8 mouse cellular contexts compared by ENCODE assay signal in genomic region chr1:155201914-155202313, GRCm38 (mm10). TPM values are rescaled to one million over a fixed set of nuclear protein-coding genes. Genes with fewer than 3 reads are reported as not detected.
DNase-seq lines count a peak whose midpoint lies in the region; ATAC-seq and TF ChIP-seq lines count a peak whose summit lies in the region.

No protein-coding gene starts in this region.

- H3K4me1 ChIP-seq in hindbrain, embryonic 13.5 days (replicated peaks): peaks cover 55% of the 10 kb centered on the region
- H3K4me1 ChIP-seq in hindbrain, embryonic 12.5 days: peaks cover 56% of the 10 kb centered on the region
- peaks cover 56% of the 10 kb centered on the region for H3K4me1 ChIP-seq in forebrain, embryonic 14.5 days (ENCODE audit: control insufficient read depth, insufficient read depth, low read length)
- no peaks in the 10 kb centered on the region; the same call in 1 of the 2 replicates for H3K4me1 ChIP-seq in kidney, postnatal 0 days (replicated peaks; ENCODE audit: insufficient read depth, low read length)
- peaks cover 52% of the 10 kb centered on the region for H3K4me1 ChIP-seq in midbrain, embryonic 15.5 days

- H3K4me2 ChIP-seq in hindbrain, embryonic 13.5 days: no peak overlapping the region
- no peak overlapping the region for H3K4me2 ChIP-seq in hindbrain, embryonic 12.5 days (replicated peaks)
- H3K4me2 ChIP-seq in forebrain, embryonic 14.5 days (ENCODE audit: low read length): no peak overlapping the region
- H3K4me2 ChIP-seq in kidney, postnatal 0 days (ENCODE audit: low read length): no peak overlapping the region
- no peak overlapping the region for H3K4me2 ChIP-seq in midbrain, embryonic 15.5 days

- H3K9ac ChIP-seq in hindbrain, embryonic 13.5 days: 0 out of 2 replicates have a peak overlapping the region, but pooled peaks have one; percentile 0
- H3K9ac ChIP-seq in hindbrain, embryonic 12.5 days: no peak overlapping the region
- H3K9ac ChIP-seq in forebrain, embryonic 14.5 days (ENCODE audit: low read length): peak overlapping the region; percentile 21; the same call in 1 of the 2 replicates
- no peak overlapping the region for H3K9ac ChIP-seq in kidney, postnatal 0 days (ENCODE audit: low read depth, low read length)
- no peak overlapping the region for H3K9ac ChIP-seq in midbrain, embryonic 15.5 days

- no peak for DNase-seq in forebrain, embryonic 14.5 days (ENCODE audit: low spot score)
- DNase-seq in kidney, postnatal 0 days (ENCODE audit: low spot score): no peak
- no peak for DNase-seq in retina, embryonic 14.5 days (ENCODE audit: low spot score)
- no peak for DNase-seq in cerebellum, adult 18-20 months

- no peaks in the 10 kb centered on the region for H3K9me3 ChIP-seq in hindbrain, embryonic 13.5 days
- H3K9me3 ChIP-seq in hindbrain, embryonic 12.5 days (replicated peaks): no peaks in the 10 kb centered on the region
- H3K9me3 ChIP-seq in forebrain, embryonic 14.5 days (replicated peaks; ENCODE audit: control insufficient read depth, low read length): no peaks in the 10 kb centered on the region
- no peaks in the 10 kb centered on the region for H3K9me3 ChIP-seq in kidney, postnatal 0 days (replicated peaks; ENCODE audit: low read length)
- H3K9me3 ChIP-seq in midbrain, embryonic 15.5 days: no peaks in the 10 kb centered on the region

- 84% methylated on average over 17 of the region's 17 CpGs for WGBS in hindbrain, embryonic 13.5 days
- WGBS in hindbrain, embryonic 12.5 days: 83% methylated on average over 17 of the region's 17 CpGs
- 86% methylated on average over 17 of the region's 17 CpGs for WGBS in forebrain, embryonic 14.5 days
- WGBS in kidney, postnatal 0 days: 83% methylated on average over 17 of the region's 17 CpGs
- WGBS in midbrain, embryonic 15.5 days: 78% methylated on average over 17 of the region's 17 CpGs

- no peak for TF ChIP-seq CTCF in kidney, postnatal 0 days (IDR thresholded peaks at IDR 0.05; ENCODE audit: low read depth)

- ATAC-seq in hindbrain, embryonic 13.5 days (ENCODE audit: low FRiP score): no peak
- ATAC-seq in hindbrain, embryonic 12.5 days (ENCODE audit: low FRiP score): no peak
- ATAC-seq in forebrain, embryonic 14.5 days: no peak
- ATAC-seq in kidney, postnatal 0 days (replicated peaks; ENCODE audit: low FRiP score, low read depth): peak; percentile 51; the same call in 1 of the 2 replicates
- ATAC-seq in midbrain, embryonic 15.5 days (replicated peaks): peak; percentile 11
- ATAC-seq in granulocyte monocyte progenitor cell, adult 5-6 weeks (replicated peaks; ENCODE audit: poor library complexity, severe bottlenecking): no peak

- H3K27ac ChIP-seq in hindbrain, embryonic 13.5 days: peak overlapping the region; percentile 41
- H3K27ac ChIP-seq in hindbrain, embryonic 12.5 days: no peak overlapping the region
- H3K27ac ChIP-seq in forebrain, embryonic 14.5 days (ENCODE audit: low read depth, low read length): peak overlapping the region; percentile 66
- H3K27ac ChIP-seq in kidney, postnatal 0 days: no peak overlapping the region
- peak overlapping the region; percentile 73 for H3K27ac ChIP-seq in midbrain, embryonic 15.5 days

- peaks cover 49% of the 10 kb centered on the region for H3K36me3 ChIP-seq in hindbrain, embryonic 13.5 days
- H3K36me3 ChIP-seq in hindbrain, embryonic 12.5 days: peaks cover 52% of the 10 kb centered on the region
- peaks cover 42% of the 10 kb centered on the region for H3K36me3 ChIP-seq in forebrain, embryonic 14.5 days (ENCODE audit: control insufficient read depth, insufficient read depth, low read length)
- peaks cover 16% of the 10 kb centered on the region; the same call in 1 of the 2 replicates for H3K36me3 ChIP-seq in kidney, postnatal 0 days (ENCODE audit: insufficient read depth, low read length)
- peaks cover 3% of the 10 kb centered on the region; the same call in 1 of the 2 replicates for H3K36me3 ChIP-seq in midbrain, embryonic 15.5 days (replicated peaks)

- H3K27me3 ChIP-seq in hindbrain, embryonic 13.5 days: no peaks in the 10 kb centered on the region
- H3K27me3 ChIP-seq in hindbrain, embryonic 12.5 days: no peaks in the 10 kb centered on the region
- no peaks in the 10 kb centered on the region for H3K27me3 ChIP-seq in forebrain, embryonic 14.5 days (replicated peaks; ENCODE audit: control insufficient read depth, insufficient read depth, low read length)
- no peaks in the 10 kb centered on the region for H3K27me3 ChIP-seq in kidney, postnatal 0 days (ENCODE audit: insufficient read depth, low read length)
- H3K27me3 ChIP-seq in midbrain, embryonic 15.5 days (replicated peaks): no peaks in the 10 kb centered on the region

- H3K4me3 ChIP-seq in hindbrain, embryonic 13.5 days: no peak overlapping the region
- H3K4me3 ChIP-seq in hindbrain, embryonic 12.5 days: no peak overlapping the region
- no peak overlapping the region for H3K4me3 ChIP-seq in forebrain, embryonic 14.5 days (ENCODE audit: low read depth, low read length)
- H3K4me3 ChIP-seq in kidney, postnatal 0 days (replicated peaks; ENCODE audit: low read depth, low read length): no peak overlapping the region
- H3K4me3 ChIP-seq in midbrain, embryonic 15.5 days: no peak overlapping the region

RNA-seq across cellular contexts. Expression of gene BC034090, which starts 42.3 kb away (rescaled TPM):
- 3.9 and 4.7 TPM in 2 replicates for polyA plus RNA-seq in hindbrain, embryonic 13.5 days (2015; fragmentation: Nextera tagmentation; extraction: Ambion mirVana)
- polyA plus RNA-seq in hindbrain, embryonic 12.5 days (2016; fragmentation: Nextera tagmentation; extraction: Ambion mirVana): 5.0 and 5.4 TPM in 2 replicates
- 2.4 TPM in 2 replicates for polyA plus RNA-seq in forebrain, embryonic 14.5 days (2014; fragmentation: Nextera tagmentation; extraction: Ambion mirVana)
- 9.9 and 10.2 TPM in 2 replicates for polyA plus RNA-seq in kidney, postnatal 0 days (2015; fragmentation: Nextera tagmentation; extraction: Ambion mirVana)
- polyA plus RNA-seq in midbrain, embryonic 15.5 days (2015; fragmentation: Nextera tagmentation; extraction: Ambion mirVana): 4.0 and 4.3 TPM in 2 replicates
- 2.5 TPM in 1 of 2 replicates, not detected in the other for total RNA-seq in granulocyte monocyte progenitor cell, adult 5-6 weeks (2014; fragmentation: Nextera tagmentation)
- total RNA-seq in granulocyte monocyte progenitor cell, adult 5-6 weeks (2017): 0.13 TPM in 1 of 2 replicates, not detected in the other

RNA-seq across cellular contexts. Expression of gene Stx6, which starts 43.4 kb away (rescaled TPM):
- polyA plus RNA-seq in hindbrain, embryonic 13.5 days (2015; fragmentation: Nextera tagmentation; extraction: Ambion mirVana): 121 TPM in 2 replicates
- 119 and 123 TPM in 2 replicates for polyA plus RNA-seq in hindbrain, embryonic 12.5 days (2016; fragmentation: Nextera tagmentation; extraction: Ambion mirVana)
- polyA plus RNA-seq in forebrain, embryonic 14.5 days (2014; fragmentation: Nextera tagmentation; extraction: Ambion mirVana): 97.7 and 109 TPM in 2 replicates
- polyA plus RNA-seq in kidney, postnatal 0 days (2015; fragmentation: Nextera tagmentation; extraction: Ambion mirVana): 57.1 and 59.9 TPM in 2 replicates
- polyA plus RNA-seq in midbrain, embryonic 15.5 days (2015; fragmentation: Nextera tagmentation; extraction: Ambion mirVana): 114 and 118 TPM in 2 replicates
- total RNA-seq in granulocyte monocyte progenitor cell, adult 5-6 weeks (2014; fragmentation: Nextera tagmentation): 43.5 and 45.7 TPM in 2 replicates
- total RNA-seq in granulocyte monocyte progenitor cell, adult 5-6 weeks (2017): 36.5 and 48.2 TPM in 2 replicates

RNA-seq across cellular contexts. Expression of gene Mr1, which starts 55.3 kb away (rescaled TPM):
- 1.3 and 2.1 TPM in 2 replicates for polyA plus RNA-seq in hindbrain, embryonic 13.5 days (2015; fragmentation: Nextera tagmentation; extraction: Ambion mirVana)
- 2.1 and 2.4 TPM in 2 replicates for polyA plus RNA-seq in hindbrain, embryonic 12.5 days (2016; fragmentation: Nextera tagmentation; extraction: Ambion mirVana)
- polyA plus RNA-seq in forebrain, embryonic 14.5 days (2014; fragmentation: Nextera tagmentation; extraction: Ambion mirVana): 0.80 and 1.2 TPM in 2 replicates
- 7.4 and 7.9 TPM in 2 replicates for polyA plus RNA-seq in kidney, postnatal 0 days (2015; fragmentation: Nextera tagmentation; extraction: Ambion mirVana)
- polyA plus RNA-seq in midbrain, embryonic 15.5 days (2015; fragmentation: Nextera tagmentation; extraction: Ambion mirVana): 0.71 and 1.2 TPM in 2 replicates
- 4.7 and 4.8 TPM in 2 replicates for total RNA-seq in granulocyte monocyte progenitor cell, adult 5-6 weeks (2014; fragmentation: Nextera tagmentation)
- total RNA-seq in granulocyte monocyte progenitor cell, adult 5-6 weeks (2017): 3.6 and 4.1 TPM in 2 replicates

Comparison
In these comparisons a context has a peak if more than half of its experiments do, and no peak if none do; other contexts are left out.
1. H3K27ac ChIP-seq: peak in hindbrain, embryonic 13.5 days (single experiment), forebrain, embryonic 14.5 days (single experiment) and midbrain, embryonic 15.5 days (single experiment); none in hindbrain, embryonic 12.5 days (single experiment) and kidney, postnatal 0 days (single experiment).
2. H3K9ac ChIP-seq: peak in hindbrain, embryonic 13.5 days (single experiment) and forebrain, embryonic 14.5 days (single experiment); none in hindbrain, embryonic 12.5 days (single experiment), kidney, postnatal 0 days (single experiment) and midbrain, embryonic 15.5 days (single experiment).
3. ATAC-seq: peak in kidney, postnatal 0 days (single experiment) and midbrain, embryonic 15.5 days (single experiment); none in hindbrain, embryonic 13.5 days (single experiment), hindbrain, embryonic 12.5 days (single experiment), forebrain, embryonic 14.5 days (single experiment) and granulocyte monocyte progenitor cell, adult 5-6 weeks (single experiment).